Mouse (Mus musculus): Measurements from ENCODE around the gene Gm17657.
"Not testable (repeated sequence)": the region's sequence is repeated elsewhere in the genome, so short reads cannot be mapped to it uniquely, and the experiment has no call there.

Gene Gm17657

GRCm38 (mm10) chr17:29502005-29502668 lies 47.3 kb downstream of the Gm17657 start:
- DNase-seq (ENCODE audit: low read depth, low spot score): no peak

- no peak for DNase-seq (ENCODE audit: low read depth, low spot score)
Observed at GRCm38 (mm10) chr17:29500802-29501469, 48.5 kb downstream of the Gm17657 start.

- DNase-seq (ENCODE audit: low read depth, low spot score): no peak
Observed at GRCm38 (mm10) chr17:29500243-29500740, 49.1 kb downstream of the Gm17657 start.

GRCm38 (mm10) chr17:29499511-29499910 lies 49.9 kb downstream of the Gm17657 start:
- DNase-seq (ENCODE audit: low read depth, low spot score): no peak

GRCm38 (mm10) chr17:29498952-29499351 lies 50.5 kb downstream of the Gm17657 start:
- DNase-seq (ENCODE audit: low read depth, low spot score): not testable (repeated sequence)

GRCm38 (mm10) chr17:29498028-29498427 lies 51.4 kb downstream of the Gm17657 start:
- DNase-seq (ENCODE audit: low read depth, low spot score): no peak

- DNase-seq (ENCODE audit: low read depth, low spot score): not testable (repeated sequence)
Observed at GRCm38 (mm10) chr17:29497481-29497880, 52.0 kb downstream of the Gm17657 start.

GRCm38 (mm10) chr17:29497071-29497354 lies 52.4 kb downstream of the Gm17657 start:
- no peak for DNase-seq (ENCODE audit: low read depth, low spot score)

- no peak for DNase-seq (ENCODE audit: low read depth, low spot score)
Observed at GRCm38 (mm10) chr17:29496211-29497070, 53.0 kb downstream of the Gm17657 start.

- DNase-seq (ENCODE audit: low read depth, low spot score): no peak
Observed at GRCm38 (mm10) chr17:29494732-29495076, 54.7 kb downstream of the Gm17657 start.

GRCm38 (mm10) chr17:29494062-29494731 lies 55.2 kb downstream of the Gm17657 start:
- no peak for DNase-seq (ENCODE audit: low read depth, low spot score)

GRCm38 (mm10) chr17:29493461-29493980 lies 55.9 kb downstream of the Gm17657 start:
- DNase-seq (ENCODE audit: low read depth, low spot score): no peak

GRCm38 (mm10) chr17:29492269-29493191 lies 56.9 kb downstream of the Gm17657 start:
- DNase-seq (ENCODE audit: low read depth, low spot score): no peak

- DNase-seq (ENCODE audit: low read depth, low spot score): no peak
Observed at GRCm38 (mm10) chr17:29491591-29492268, 57.7 kb downstream of the Gm17657 start.

GRCm38 (mm10) chr17:29490713-29491581 lies 58.5 kb downstream of the Gm17657 start, which contains the start of gene Pim1:
Gene Pim1, plus strand, starts transcription at chr17:29490753.
- no peak for DNase-seq (ENCODE audit: low read depth, low spot score)

GRCm38 (mm10) chr17:29489971-29490712 lies 59.3 kb downstream of the Gm17657 start:
- DNase-seq (ENCODE audit: low read depth, low spot score): peak; percentile 95

GRCm38 (mm10) chr17:29488978-29489970 lies 60.2 kb downstream of the Gm17657 start:
- DNase-seq (ENCODE audit: low read depth, low spot score): no peak
